Mouse (Mus musculus) urinary bladder, postnatal 25 days (tissue): ENCODE measurements around the gene Sorl1.
A peak's percentile ranks its signal among the peaks of the same experiment; 100 is the strongest.

ENCODE experiments used
- DNase-seq: peaks from one replicate; pipeline ENCODE4 v3.0.0; 2022; ENCODE audit warnings: low spot score

Sorl1 gene

DNA sequence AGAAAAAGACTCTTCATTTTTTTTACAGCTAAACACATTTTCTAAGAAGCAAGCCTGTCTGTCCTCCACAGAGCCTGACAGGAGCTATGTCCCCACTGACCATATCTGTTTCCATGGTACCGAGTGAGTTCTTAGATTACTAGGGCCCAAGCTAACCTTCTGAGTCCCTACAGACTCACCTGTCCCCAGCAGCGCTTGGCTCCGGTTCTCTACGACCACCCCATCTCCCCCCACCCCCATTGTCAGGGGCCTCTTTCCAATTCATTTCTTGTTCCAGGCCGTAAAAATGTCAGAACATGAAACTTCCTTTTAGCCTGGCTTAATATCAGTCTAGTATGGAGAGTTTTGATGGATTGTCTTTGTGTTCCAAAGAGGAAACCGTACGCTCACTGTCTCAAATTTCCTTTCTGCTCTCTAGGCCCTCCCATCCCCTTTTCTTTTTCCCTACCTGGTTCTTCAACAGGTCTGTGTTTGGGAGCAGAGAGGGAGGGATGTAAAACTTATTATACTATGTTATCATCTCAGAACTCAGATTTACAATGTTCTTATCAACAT, 171.4 kb downstream of the Sorl1 start:
- DNase-seq = no peak

DNA sequence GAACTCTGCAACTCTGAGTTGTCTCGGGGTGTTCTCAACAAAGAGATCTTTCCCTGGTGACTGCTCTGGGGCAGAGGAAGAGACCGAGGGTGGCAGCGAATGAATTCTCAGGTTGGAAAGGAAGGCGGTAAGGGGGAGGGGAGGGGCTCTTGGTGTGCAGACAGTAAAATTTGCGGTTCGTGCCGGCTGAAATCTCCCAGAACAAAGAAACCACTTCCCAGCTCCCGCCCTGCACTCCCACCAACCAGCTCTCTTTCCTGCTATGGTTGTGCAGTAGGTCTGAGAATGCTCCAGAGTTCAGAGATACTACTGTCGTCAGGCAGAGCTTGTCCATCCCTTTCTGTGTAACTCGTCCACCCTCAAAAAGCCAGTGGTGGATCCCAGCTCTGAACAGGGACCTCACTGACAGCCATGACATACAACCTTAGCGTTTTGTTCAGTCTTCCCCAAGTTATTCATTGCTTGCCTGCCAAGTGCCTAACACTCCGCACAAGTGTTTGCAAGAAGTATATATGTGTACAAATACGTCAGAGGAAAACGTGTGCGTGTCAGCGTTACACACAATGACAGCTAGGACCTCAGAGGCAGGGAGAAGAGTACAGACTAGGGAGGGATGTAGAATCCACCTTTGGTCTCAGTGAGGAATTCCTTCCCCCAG, 172.5 kb downstream of the Sorl1 start:
- DNase-seq = no peak

DNA sequence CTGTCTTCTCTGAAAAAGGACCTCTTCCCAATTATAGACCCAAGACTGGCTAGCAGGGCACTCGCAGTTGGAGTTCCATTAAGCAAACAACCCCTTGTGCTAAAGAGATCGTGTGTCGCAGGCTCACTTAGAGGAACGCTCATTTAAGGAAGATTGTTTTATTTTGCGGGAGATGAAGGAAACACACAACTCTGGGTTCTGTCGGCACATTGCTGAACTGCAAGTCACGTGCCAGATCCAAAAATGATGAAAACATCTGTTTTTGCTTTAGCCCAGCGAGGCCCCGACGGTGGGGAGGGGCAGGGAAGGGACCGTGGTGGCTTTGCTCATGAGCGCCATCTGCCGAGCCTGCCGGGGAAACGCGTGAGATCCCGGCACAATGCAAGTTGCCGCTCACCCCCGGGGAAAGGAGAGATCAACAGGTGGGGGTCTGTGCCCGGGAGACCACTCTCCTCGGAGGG, 173.1 kb downstream of the Sorl1 start:
- peak; percentile 84 for DNase-seq

DNA sequence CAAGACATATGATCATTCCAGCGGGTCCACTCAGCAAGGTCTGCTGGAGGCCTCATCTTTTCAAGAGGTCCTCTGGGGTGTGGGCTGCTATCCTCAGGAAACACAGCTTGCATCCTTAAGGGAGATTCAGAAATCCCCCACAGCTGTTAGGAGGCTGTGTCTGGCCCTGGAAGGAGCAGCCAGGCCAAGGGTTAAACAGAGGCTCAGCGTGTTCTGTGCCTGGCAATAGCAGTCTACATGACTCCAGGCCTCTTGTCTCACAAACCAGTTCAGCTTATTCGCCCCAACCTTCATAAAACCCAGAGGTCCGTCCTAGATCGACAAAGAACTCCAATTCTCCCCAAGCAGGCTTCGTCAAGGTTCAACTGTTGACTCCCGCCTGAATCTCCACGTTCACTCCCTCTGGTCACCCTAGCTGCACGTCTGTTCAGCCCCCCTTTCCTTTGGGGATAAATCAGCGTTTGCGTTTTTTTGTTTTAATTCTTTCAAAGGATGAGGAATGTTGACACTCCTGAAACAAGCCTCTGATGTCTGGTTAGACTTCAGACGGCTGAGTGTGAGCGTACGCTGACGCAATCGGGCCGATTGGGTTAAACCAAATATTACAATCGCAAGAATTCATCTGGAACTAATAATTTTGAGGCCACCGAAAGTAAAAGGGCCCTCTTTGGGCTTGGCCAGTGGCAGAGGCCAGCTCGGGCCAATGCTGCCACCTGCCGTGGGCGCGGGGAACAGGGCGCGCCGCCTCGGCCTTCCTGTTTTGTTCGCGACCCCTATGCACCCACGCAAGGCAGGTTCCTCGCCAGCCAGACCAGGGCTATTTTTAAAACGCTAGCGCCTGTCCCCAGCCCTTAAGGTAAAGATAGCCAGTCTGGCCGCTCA, 173.7 kb downstream of the Sorl1 start:
- DNase-seq = peak; percentile 87

DNA sequence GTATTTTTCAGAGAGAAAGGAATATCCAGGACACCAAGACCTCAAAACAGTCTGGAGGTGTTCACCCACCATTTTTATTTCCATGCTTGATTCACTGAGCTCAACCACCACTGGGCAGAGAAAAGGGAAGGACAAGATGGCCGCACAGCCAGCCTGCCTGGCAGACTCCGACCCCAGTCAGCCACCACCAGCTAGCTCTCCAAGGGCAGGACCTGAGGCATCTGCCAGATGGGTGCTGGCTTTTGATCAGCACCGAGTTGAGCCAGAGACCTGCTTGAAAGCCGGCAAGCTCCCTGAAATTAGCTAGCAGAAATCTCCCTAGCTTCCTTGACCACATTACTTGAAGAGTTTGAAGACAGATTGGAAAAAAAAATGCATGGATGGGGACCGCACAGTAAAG, 174.6 kb downstream of the Sorl1 start:
- DNase-seq = no peak

DNA sequence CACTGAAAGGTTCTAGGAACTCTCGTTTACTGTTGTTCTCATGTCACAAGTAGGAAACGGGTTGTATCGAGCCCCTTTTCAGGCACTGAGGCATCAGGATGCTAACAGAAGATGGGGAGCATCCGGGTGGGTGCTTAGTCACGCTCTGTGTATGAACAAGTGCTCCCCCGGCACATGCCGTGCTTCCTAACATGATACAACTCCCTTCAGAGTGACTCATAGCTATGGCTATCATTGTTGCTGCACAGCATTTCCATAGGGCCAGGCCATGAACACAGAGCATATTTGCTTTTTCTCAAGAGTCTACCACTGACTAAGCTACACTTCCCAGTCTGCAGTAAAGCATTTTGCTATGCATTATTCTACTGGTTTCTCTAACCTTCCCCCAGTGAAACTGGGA, 179.1 kb downstream of the Sorl1 start:
- DNase-seq = no peak

DNA sequence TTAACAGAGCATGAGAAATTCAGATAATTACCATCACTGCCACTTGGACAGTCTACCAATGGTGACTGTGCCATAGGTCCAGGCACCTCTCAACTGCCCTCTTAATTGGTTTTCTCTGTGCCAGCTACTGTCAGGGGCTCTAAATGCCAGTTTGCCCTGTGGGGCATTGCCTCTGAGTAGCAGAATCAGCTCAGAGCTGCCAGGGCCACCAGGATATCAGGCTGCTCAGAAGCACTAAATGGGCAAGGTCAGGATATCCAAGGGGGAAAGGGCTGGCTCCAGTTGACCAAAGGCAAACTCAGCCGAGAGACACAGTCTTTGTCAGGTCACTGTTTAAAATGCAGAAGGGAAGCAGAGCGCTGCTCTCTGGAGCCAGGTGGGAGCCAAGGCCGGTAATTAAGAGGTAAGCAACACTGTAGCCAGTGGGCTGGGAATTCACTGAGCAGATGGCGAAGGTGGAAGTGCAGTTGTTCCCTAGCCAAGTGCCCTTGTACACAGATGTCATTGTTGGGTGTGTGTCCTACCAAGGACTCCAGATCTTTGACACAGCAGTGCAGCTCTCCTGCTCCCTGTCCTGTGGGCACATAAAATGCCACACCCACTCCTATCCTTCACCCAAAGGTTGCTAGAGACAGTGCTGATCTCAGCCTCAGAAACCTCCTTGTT, 181.0 kb downstream of the Sorl1 start:
- DNase-seq = no peak

DNA sequence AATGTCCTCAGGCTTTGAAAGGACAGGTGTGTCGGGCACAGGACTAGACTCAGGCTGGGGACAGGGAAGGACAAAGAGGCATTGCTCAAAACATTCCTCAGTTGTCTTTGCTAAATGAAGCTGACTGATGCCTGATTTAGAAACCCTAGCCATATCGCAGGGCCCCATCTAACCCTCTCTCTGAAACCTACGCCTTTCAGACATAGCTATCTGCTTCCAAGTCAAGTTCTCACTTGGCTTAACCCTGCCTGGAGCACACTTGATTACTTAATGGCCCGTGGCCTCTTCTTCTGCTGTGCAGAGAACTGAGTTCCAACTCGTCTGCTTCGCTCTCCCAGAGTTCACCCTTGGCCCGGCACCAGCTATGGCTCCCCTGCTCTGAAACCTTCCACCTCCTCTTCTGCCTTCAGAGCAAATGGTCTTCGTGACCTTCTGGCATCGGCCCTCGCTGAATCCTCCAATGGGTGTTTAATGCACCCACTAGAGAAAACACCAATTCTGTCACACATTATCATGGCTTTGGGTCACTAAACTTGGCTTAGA, 183.7 kb downstream of the Sorl1 start:
- no peak for DNase-seq

DNA sequence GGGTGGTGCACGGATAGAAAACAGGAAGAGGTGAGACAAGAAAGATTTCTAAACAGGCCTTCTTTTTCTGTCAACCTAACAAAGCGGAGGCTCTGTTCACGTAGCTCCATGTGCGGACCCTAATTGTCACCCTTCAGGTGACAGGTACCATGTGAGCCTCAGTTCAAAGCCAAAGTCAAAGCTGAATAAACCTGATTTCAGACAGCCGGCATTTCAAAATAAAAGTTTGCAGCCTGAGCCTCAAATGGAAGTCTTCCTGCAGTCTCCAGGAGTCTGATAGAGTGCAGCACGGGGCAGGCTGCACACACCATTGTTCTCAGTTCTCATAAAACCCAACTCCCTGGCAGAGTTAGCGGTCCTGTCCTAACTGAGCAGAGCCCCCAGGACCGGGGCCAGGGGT, 185.6 kb downstream of the Sorl1 start:
- no peak for DNase-seq

DNA sequence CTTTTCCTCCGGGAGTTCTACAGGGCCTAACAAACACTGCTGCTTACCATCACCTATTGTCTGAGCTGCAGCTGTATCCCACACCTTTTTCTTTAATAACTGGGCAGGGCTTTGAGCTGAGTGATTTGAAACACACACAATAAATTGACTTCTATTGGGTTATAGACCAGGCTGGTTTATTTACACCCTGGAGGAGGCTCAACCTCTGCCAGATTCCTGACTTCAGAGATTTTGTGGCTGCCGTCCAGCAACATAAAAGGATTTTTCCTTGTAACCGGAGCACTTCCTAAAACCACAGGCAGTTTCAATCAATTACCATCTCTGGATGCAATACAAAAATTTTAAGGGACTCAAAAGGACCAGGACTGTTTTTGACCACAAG, 186.1 kb downstream of the Sorl1 start:
- no peak for DNase-seq

DNA sequence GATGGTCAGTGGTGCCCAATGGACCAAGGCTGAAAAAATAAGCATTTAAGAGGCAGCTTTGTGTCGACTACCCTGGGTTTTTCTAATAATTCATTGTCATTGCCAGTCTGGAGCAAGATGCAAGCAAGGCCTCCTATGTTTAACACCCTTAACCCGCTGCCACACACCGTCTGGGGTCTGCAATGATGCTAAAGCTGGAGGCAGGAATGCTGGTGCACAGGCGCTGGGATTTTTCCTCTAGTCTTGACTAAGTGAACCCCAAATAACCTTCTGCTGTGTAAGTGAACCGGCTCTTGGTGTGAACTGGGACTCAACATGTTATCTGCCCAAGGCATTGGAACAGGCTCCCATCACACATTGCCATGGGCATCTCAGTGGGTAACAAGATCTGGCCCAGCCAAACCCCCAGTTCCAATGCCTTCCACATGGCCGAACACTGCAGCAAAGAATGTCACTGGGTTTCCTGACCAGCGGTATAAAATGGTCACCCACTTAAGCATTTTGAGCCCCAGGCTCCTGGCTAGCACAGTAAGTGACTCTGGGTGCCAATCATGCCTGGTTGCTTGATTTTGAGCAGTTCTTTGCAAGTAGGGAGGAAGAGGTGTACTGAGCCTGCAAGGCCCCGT, 186.6 kb downstream of the Sorl1 start:
- DNase-seq = no peak

DNA sequence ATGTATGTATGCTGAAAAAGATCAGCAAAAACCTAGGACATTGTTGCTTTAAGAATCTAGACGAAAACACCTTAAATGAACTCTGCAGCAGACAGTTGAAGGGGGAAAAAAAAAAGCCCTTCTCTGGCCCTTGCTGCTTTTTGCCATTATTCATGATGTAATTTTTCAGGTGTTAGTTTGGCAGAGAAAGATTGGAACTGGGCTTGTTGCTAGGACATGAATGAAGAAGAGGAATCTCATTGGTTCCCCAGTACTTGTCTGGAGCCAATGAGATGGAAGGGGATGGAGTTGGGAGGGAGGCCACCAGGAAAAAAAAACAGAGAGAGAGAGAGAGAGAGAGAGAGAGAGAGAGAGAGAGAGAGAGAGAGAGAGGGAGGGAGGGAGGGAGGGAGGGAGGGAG, 187.5 kb downstream of the Sorl1 start:
- DNase-seq = no peak

DNA sequence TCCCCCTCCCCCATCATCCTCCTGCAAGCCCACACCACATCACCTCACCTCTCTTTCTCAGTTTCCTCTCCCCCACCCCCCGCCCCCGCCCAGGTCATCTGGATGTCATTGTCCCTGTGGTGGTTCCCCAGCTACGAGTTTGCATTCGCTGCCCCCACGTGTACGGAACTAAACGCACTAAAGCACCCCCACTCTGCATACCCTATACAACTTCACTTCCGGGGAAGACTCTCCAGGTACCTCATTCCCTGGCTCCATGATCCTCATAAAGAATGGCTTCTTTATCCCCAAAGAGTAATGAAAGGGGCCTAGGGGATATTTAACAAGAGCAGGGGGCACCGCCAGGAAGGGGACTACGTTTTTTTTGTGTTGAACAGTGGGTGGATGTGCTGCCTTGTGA, 188.1 kb downstream of the Sorl1 start:
- DNase-seq = no peak

DNA sequence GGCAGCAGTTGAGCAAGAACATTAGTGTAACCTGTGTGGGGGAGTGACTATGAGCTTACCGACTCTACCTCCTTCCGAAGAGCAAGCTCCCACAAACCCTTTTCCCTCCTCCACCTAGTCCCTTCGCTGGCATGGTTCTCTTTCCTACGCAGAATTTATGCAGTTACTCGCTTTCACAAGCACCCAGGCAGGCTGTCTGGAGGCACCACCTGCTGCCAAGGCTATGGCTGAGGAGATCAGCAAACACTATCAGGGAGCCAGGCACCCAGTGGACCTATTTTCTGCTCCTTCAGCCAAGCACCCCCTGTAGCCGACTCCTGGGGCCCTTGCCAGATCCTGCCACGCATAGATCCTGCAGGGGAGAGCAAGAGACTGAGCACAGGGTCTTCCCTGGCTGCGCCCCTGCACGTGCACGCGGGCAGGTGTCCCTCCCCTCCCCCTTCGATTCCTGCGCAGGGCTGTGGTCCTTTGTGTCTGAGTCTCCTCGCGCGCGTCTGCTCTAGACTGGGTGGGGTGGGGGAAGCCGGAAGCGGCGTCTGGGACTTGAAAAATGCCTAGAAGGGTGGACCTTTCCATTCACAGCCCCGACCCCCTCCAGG, 188.6 kb downstream of the Sorl1 start:
- no peak for DNase-seq

DNA sequence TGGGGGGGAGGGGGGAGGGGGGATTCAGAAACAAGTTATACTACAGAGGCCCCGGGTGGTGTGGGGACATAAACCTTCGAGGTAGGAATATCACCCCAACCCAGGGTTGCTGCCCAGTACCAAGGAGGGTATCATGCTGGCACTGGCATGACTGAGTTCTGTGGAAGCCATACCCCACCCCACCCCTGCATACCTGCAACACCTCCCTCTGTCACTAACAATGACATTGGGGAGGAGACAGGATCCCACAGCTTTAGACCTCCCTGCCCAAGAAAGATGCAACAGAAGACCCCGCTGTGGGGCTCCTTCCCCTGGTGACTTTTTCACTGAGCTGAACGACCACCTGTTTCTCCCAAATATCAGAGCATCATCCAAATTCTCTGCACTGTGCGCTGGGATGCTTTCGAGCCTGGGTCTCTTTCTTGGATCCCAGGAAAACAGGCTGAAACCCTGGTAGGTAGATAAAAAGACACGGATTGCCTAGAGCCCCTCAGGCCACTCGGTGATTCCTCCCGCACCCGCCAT, 189.2 kb downstream of the Sorl1 start:
- DNase-seq = no peak

DNA sequence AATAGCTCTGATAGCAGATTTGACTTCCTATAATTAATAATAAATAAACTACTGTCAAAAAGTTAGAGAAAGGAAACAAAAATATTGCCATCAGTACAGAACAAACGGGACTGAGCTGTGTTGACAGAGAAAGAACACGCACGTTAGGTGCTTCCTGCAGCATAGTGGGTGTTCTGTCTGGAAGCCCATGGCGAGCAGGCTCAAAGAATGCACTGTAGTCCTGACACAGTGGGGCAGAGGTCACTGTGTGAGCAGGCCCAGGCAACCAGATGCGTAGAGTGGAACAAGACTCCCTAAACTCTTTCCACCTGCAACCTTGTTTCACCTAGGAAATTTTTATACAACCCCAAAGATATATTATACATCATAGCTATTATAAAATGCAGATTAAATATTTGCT, 194.1 kb downstream of the Sorl1 start:
- DNase-seq = no peak

DNA sequence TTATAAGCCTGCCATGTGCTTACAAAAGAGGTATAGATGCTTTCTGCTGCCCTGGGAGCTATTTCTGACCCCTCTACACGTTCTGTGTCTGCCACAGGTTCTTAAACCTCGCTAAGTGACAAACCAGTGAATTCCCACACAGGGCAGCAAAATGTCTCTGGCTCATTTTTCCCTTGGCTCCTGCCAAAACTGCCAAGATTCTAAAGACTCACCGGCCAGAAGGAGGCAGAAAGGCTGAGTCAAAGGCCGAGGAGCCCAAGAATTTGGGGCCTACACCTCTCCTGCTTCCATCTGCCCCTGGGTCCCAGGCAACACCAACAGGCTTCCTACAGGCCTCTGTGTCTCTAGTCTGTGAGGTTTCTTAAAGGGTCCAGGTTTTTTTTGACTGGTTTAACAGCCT, 198.4 kb downstream of the Sorl1 start:
- no peak for DNase-seq

DNA sequence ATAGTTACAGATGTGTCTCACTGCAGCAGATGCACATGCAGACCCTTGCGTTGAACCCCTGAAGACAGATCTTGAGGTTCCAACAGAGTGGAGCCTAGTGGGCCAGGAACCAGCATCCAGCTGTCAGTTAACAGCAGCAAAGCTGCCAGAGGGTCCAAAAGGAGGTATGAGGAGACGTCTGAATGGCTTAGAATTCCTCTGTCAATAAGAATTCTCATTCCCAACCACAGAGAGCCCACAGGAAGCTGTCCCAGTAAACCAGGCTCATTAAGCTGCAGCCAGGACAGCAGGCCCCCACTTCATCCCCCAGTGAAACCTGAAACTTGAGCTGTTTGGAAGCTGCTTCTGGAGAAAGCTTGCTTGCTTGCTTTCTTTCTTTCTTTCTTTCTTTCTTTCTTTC, 200.0 kb downstream of the Sorl1 start:
- DNase-seq = no peak

DNA sequence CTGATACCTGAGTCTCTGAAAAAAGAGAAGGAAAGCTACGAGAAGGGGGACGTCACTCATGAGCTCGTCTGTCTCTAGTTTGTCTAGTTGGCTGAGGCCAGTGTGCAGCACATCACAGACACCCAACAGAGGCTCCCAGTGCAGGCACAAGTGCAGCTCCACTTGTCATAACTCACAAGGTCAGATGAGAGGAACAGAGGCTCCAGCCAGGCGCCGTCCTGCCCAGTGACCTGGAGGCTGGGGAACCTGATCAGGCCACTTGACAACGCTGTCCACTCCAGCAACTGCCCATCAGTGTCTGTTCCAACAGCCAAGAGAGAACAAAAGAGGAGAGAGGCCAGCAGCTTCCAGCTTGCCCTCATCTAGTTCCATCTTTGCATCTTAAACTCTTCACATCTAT, 201.7 kb downstream of the Sorl1 start:
- DNase-seq = no peak

DNA sequence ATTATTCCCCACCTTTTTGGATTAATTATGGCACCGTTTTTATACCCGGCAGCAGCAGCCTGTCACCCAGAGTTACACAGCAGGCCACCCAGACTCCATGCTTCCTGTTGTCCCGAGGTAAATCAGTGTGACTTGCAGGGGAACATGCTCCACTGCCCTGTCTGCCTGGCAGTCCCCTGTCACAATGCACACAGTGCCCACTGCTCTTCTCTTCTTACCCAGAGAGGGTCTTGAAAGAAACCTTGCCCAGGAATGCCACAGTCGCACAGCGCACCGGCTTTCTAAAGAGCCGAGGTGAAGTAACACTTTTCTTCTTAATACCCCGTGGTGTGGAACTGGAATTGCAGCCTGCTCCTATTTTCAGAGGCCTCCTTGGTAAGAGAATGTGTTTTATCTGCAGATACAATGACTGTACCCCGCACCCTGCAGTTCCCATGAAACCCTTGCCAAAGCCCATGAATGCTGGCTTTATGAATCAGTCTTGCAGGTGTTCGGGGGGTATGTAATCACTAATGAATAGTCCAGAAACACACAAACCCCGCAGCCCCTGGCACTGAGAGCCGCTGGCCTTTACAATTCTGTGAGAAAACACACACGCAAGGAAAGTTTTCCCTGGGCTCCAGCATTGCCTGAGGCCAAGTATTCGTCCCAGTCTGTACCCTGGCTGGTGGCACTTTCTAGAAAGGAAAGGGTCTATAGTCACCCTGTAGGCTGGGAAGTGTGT, 205.3 kb downstream of the Sorl1 start:
- DNase-seq = no peak

DNA sequence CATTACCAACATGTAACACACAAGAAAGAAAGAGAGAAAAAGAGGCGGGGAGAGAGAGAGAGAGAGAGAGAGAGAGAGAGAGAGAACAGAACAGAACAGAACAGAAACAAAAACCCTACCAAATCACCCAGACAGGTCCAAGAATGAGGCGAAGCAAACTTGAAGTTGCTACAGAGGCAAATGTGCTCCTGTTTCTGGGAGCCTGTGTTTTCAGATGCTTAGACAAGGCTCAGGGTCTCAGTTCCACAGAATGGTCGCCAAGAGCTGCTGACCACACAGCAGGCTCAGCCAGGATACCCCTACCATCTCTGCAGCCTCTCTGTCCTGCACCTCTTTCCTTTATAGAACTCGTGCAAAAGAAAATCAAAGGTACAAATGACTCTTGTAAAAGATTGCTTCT, 205.9 kb downstream of the Sorl1 start:
- DNase-seq = no peak
